Comparison of ENCODE assay signal across 9 mouse cellular contexts in the genomic region with DNA sequence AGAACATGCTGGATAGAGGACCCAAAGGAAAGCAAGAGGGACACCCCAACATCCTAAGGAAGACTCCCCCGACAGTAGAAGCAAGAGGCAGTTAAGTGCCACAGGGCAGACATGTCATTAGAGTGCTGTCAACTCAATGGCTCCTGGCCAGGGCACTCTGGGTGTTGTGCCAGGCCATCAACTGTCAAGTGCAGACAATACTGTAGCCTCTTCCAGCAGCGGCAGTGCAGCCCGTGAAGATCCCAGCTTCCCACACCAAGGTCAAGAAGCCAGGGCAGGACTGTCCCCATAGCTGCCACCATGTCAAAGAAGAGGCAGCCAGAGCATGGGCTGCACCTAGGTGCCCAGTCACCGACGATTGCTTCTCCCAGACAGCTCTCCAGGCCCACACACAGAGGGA. TPM values are rescaled to one million over a fixed set of nuclear protein-coding genes. Genes with fewer than 3 reads are reported as not detected.
DNase-seq lines count a peak whose midpoint lies in the region; ATAC-seq and TF ChIP-seq lines count a peak whose summit lies in the region.
"Had no signal": no experiment of that assay in that cellular context is flagged by ENCODE, and none has a peak within 500 bp of the region (broad histone marks: within the 10 kb centered on the region; RNA-seq: fewer than 3 reads in every experiment).

No protein-coding gene starts in this region.

- no peaks in the 10 kb centered on the region for H3K27me3 ChIP-seq in kidney, embryonic 14.5 days (ENCODE audit: control insufficient read depth, insufficient read depth, low read length)
- peaks cover 4% of the 10 kb centered on the region; the same call in 1 of the 2 replicates for H3K27me3 ChIP-seq in heart, embryonic 15.5 days
- no peaks in the 10 kb centered on the region for H3K27me3 ChIP-seq in limb, embryonic 15.5 days
- no peaks in the 10 kb centered on the region for H3K27me3 ChIP-seq in midbrain, postnatal 0 days (ENCODE audit: insufficient read depth, low read length)

- TF ChIP-seq CTCF in midbrain, postnatal 0 days (IDR thresholded peaks at IDR 0.05) = no peak

- ATAC-seq in kidney, embryonic 14.5 days (ENCODE audit: low FRiP score, low TSS enrichment) = no peak
- ATAC-seq in heart, embryonic 15.5 days (replicated peaks; ENCODE audit: insufficient number of reproducible peaks, insufficient read depth, low FRiP score, low read depth) = no peak
- no peak for ATAC-seq in limb, embryonic 15.5 days (ENCODE audit: insufficient number of reproducible peaks, low FRiP score, low TSS enrichment, low read depth)
- no peak for ATAC-seq in midbrain, postnatal 0 days (ENCODE audit: low FRiP score)

- H3K4me1 ChIP-seq in kidney, embryonic 14.5 days (ENCODE audit: control insufficient read depth, insufficient read depth, low read length) = peaks cover 43% of the 10 kb centered on the region
- H3K4me1 ChIP-seq in heart, embryonic 15.5 days (replicated peaks) = peaks cover 62% of the 10 kb centered on the region
- H3K4me1 ChIP-seq in limb, embryonic 15.5 days = peaks cover 60% of the 10 kb centered on the region
- peaks cover 31% of the 10 kb centered on the region for H3K4me1 ChIP-seq in midbrain, postnatal 0 days (ENCODE audit: insufficient read depth, low read length)

- H3K27ac ChIP-seq in kidney, embryonic 14.5 days (ENCODE audit: low read depth, low read length) = peak overlapping the region; percentile 99; the same call in 1 of the 2 replicates
- peak overlapping the region; percentile 94 for H3K27ac ChIP-seq in heart, embryonic 15.5 days
- peak overlapping the region; percentile 97 for H3K27ac ChIP-seq in limb, embryonic 15.5 days
- H3K27ac ChIP-seq in midbrain, postnatal 0 days (ENCODE audit: low read depth, low read length) = peak overlapping the region; percentile 96

- H3K9me3 ChIP-seq in kidney, embryonic 14.5 days (ENCODE audit: control insufficient read depth, low read length) = no peaks in the 10 kb centered on the region
- no peaks in the 10 kb centered on the region for H3K9me3 ChIP-seq in heart, embryonic 15.5 days (replicated peaks)
- H3K9me3 ChIP-seq in limb, embryonic 15.5 days = no peaks in the 10 kb centered on the region
- no peaks in the 10 kb centered on the region for H3K9me3 ChIP-seq in midbrain, postnatal 0 days (ENCODE audit: low read length)

- H3K9ac ChIP-seq in kidney, embryonic 14.5 days (ENCODE audit: low read depth, low read length) = peak overlapping the region; percentile 98
- H3K9ac ChIP-seq in heart, embryonic 15.5 days = peak overlapping the region; percentile 93
- H3K9ac ChIP-seq in limb, embryonic 15.5 days = peak overlapping the region; percentile 93; the same call in 1 of the 2 replicates
- H3K9ac ChIP-seq in midbrain, postnatal 0 days (replicated peaks; ENCODE audit: low read length, poor library complexity, severe bottlenecking) = peak overlapping the region; percentile 97

- peaks cover 22% of the 10 kb centered on the region; the same call in 1 of the 2 replicates for H3K36me3 ChIP-seq in kidney, embryonic 14.5 days (ENCODE audit: control insufficient read depth, insufficient read depth, low read length)
- H3K36me3 ChIP-seq in heart, embryonic 15.5 days = no peaks in the 10 kb centered on the region
- H3K36me3 ChIP-seq in limb, embryonic 15.5 days = peaks cover 11% of the 10 kb centered on the region; the same call in 1 of the 2 replicates
- peaks cover 6% of the 10 kb centered on the region; the same call in 1 of the 2 replicates for H3K36me3 ChIP-seq in midbrain, postnatal 0 days (ENCODE audit: insufficient read depth, low read length)
- H3K36me3 ChIP-seq: G1E had no signal

- peak overlapping the region; percentile 96 for H3K4me3 ChIP-seq in kidney, embryonic 14.5 days (ENCODE audit: low read length)
- H3K4me3 ChIP-seq in heart, embryonic 15.5 days = peak overlapping the region; percentile 90
- peak overlapping the region; percentile 92 for H3K4me3 ChIP-seq in limb, embryonic 15.5 days
- H3K4me3 ChIP-seq in midbrain, postnatal 0 days (ENCODE audit: low read depth, low read length) = peak overlapping the region; percentile 92

- DNase-seq in kidney, adult 8-10 months = no peak
- peak; percentile 78 to 80 for DNase-seq in cerebellum, adult 18-20 months
- peak; percentile 75 for DNase-seq in midbrain, postnatal 0 days (ENCODE audit: low spot score)
- no peak for DNase-seq in right cerebral cortex, postnatal 25 days
- DNase-seq in thymus, postnatal 0 days (ENCODE audit: low spot score) = no peak

- H3K4me2 ChIP-seq in kidney, embryonic 14.5 days (replicated peaks; ENCODE audit: low read depth, low read length) = peak overlapping the region; percentile 77
- H3K4me2 ChIP-seq in heart, embryonic 15.5 days = peak overlapping the region; percentile 81
- H3K4me2 ChIP-seq in limb, embryonic 15.5 days = peak overlapping the region; percentile 81
- peak overlapping the region; percentile 99 for H3K4me2 ChIP-seq in midbrain, postnatal 0 days (ENCODE audit: low read depth, low read length, poor library complexity, severe bottlenecking)

- 17% methylated on average over 5 of the region's 5 CpGs for WGBS in kidney, embryonic 14.5 days
- 4% methylated on average over 5 of the region's 5 CpGs for WGBS in heart, embryonic 15.5 days
- 27% methylated on average over 5 of the region's 5 CpGs for WGBS in limb, embryonic 15.5 days
- 10% methylated on average over 5 of the region's 5 CpGs for WGBS in midbrain, postnatal 0 days

RNA-seq across cellular contexts. Expression of a gene that starts 1.9 kb away (rescaled TPM):
- 6.3 and 6.4 TPM in 2 replicates for polyA plus RNA-seq in kidney, embryonic 14.5 days (2014; fragmentation: Nextera tagmentation; extraction: Ambion mirVana)
- 1.7 and 2.7 TPM in 2 replicates for polyA plus RNA-seq in heart, embryonic 15.5 days (2015; fragmentation: Nextera tagmentation; extraction: Ambion mirVana)
- polyA plus RNA-seq in limb, embryonic 15.5 days (2015; fragmentation: Nextera tagmentation; extraction: Ambion mirVana) = 2.3 and 2.9 TPM in 2 replicates
- 122 and 132 TPM in 2 replicates for total RNA-seq in midbrain, postnatal 0 days (2014; rRNA removed)
- polyA plus RNA-seq in midbrain, postnatal 0 days (2015; fragmentation: Nextera tagmentation; extraction: Ambion mirVana) = 2.8 and 3.9 TPM in 2 replicates
- 0.57 TPM in 2 replicates for polyA plus RNA-seq in thymus, postnatal 0 days (2015; fragmentation: Nextera tagmentation; extraction: Ambion mirVana)

RNA-seq across cellular contexts. Expression of a gene that starts 9.7 kb away (rescaled TPM):
- 0.38 TPM in 1 of 2 replicates, not detected in the other for polyA plus RNA-seq in kidney, embryonic 14.5 days (2014; fragmentation: Nextera tagmentation; extraction: Ambion mirVana)
- polyA plus RNA-seq in heart, embryonic 15.5 days (2015; fragmentation: Nextera tagmentation; extraction: Ambion mirVana) = not detected in 2 replicates
- not detected in 2 replicates for polyA plus RNA-seq in limb, embryonic 15.5 days (2015; fragmentation: Nextera tagmentation; extraction: Ambion mirVana)
- total RNA-seq in midbrain, postnatal 0 days (2014; rRNA removed) = not detected in 2 replicates
- not detected in 2 replicates for polyA plus RNA-seq in midbrain, postnatal 0 days (2015; fragmentation: Nextera tagmentation; extraction: Ambion mirVana)
- not detected in 2 replicates for polyA plus RNA-seq in thymus, postnatal 0 days (2015; fragmentation: Nextera tagmentation; extraction: Ambion mirVana)
- total RNA-seq: G1E had no signal
- polyA plus RNA-seq: G1E had no signal

RNA-seq across cellular contexts. Expression of a gene that starts 57.9 kb away (rescaled TPM):
- 30.5 and 32.7 TPM in 2 replicates for polyA plus RNA-seq in kidney, embryonic 14.5 days (2014; fragmentation: Nextera tagmentation; extraction: Ambion mirVana)
- polyA plus RNA-seq in heart, embryonic 15.5 days (2015; fragmentation: Nextera tagmentation; extraction: Ambion mirVana) = 14.2 and 16.2 TPM in 2 replicates
- polyA plus RNA-seq in limb, embryonic 15.5 days (2015; fragmentation: Nextera tagmentation; extraction: Ambion mirVana) = 21.4 and 24.1 TPM in 2 replicates
- 13.0 and 14.1 TPM in 2 replicates for total RNA-seq in midbrain, postnatal 0 days (2014; rRNA removed)
- polyA plus RNA-seq in midbrain, postnatal 0 days (2015; fragmentation: Nextera tagmentation; extraction: Ambion mirVana) = 8.7 and 9.9 TPM in 2 replicates
- 23.5 and 25.5 TPM in 2 replicates for polyA plus RNA-seq in thymus, postnatal 0 days (2015; fragmentation: Nextera tagmentation; extraction: Ambion mirVana)

Comparison
In these comparisons a context has a peak if more than half of its experiments do, and no peak if none do; other contexts are left out.
1. DNase-seq: peak in cerebellum, adult 18-20 months (2 of 2) and midbrain, postnatal 0 days (single experiment); none in kidney, adult 8-10 months (0 of 2), right cerebral cortex, postnatal 25 days (single experiment) and thymus, postnatal 0 days (single experiment).
2. Peak in every context shown above with its lines, with median percentiles within 50 percentile points of each other: H3K27ac ChIP-seq, H3K4me2 ChIP-seq, H3K4me3 ChIP-seq and H3K9ac ChIP-seq.